Mouse (Mus musculus) midbrain, embryonic 11.5 days (tissue): ENCODE measurements around the gene Rbm28. TPM values are rescaled to one million over a fixed set of nuclear protein-coding genes. Genes with fewer than 3 reads are reported as not detected.

Experiments used
- ATAC-seq: fragments of 200-750 bp; cut with Nextera tagmentation; 2 replicates; pipeline ENCODE4 v1.8.0; 2017; ENCODE audit warnings: moderate TSS enrichment, moderate library complexity; ENCODE audit not compliant: low FRiP score
- DNase-seq: peaks from one replicate; pipeline ENCODE4 v3.0.0; 2015; ENCODE audit warnings: low spot score; ENCODE audit errors: missing footprints
- H3K27ac ChIP-seq: fragments of 300-500 bp; sonication (generic); 2 replicates; pipeline ENCODE4 v1.5.1; 2014; ENCODE audit warnings: low read depth, low read length
- H3K27me3 ChIP-seq: fragments of 300-500 bp; sonication (generic); 2 replicates; pipeline ENCODE4 v1.6.1; 2014; ENCODE audit warnings: mild to moderate bottlenecking, low read length, moderate library complexity, mixed read lengths; ENCODE audit not compliant: control insufficient read depth, insufficient read depth
- H3K36me3 ChIP-seq: fragments of 300-500 bp; sonication (generic); 2 replicates; pipeline ENCODE4 v1.6.1; 2014; ENCODE audit warnings: mild to moderate bottlenecking, low read length, moderate library complexity, mixed read lengths; ENCODE audit not compliant: control insufficient read depth, insufficient read depth
- H3K4me1 ChIP-seq: fragments of 300-500 bp; sonication (generic); 2 replicates; pipeline ENCODE4 v1.6.1; 2014; ENCODE audit warnings: low read length; ENCODE audit not compliant: control insufficient read depth, insufficient read depth
- H3K4me2 ChIP-seq: fragments of 300-500 bp; sonication (generic); 2 replicates; pipeline ENCODE4 v1.6.1; 2014; ENCODE audit warnings: mild to moderate bottlenecking, moderate library complexity
- H3K4me3 ChIP-seq: fragments of 300-500 bp; sonication (generic); 2 replicates; pipeline ENCODE4 v1.5.1; 2014; ENCODE audit warnings: low read depth, low read length
- H3K9ac ChIP-seq: fragments of 300-500 bp; sonication (generic); 2 replicates; pipeline ENCODE4 v1.6.1; 2014; ENCODE audit warnings: low read length
- H3K9me3 ChIP-seq: fragments of 300-500 bp; sonication (generic); 2 replicates; pipeline ENCODE4 v1.6.1; 2016; ENCODE audit warnings: low read length; ENCODE audit not compliant: control insufficient read depth
- WGBS: fragments of 180-500 bp; shearing (Covaris S2); extraction: QIAGEN DNeasy Blood & Tissue Kit; methylation state at CpG from one replicate; pipeline ENCODE4 v1.1.7; 2014; 5-methylcytosine and 5-hydroxymethylcytosine counted together
- polyA plus RNA-seq: library from polyadenylated mRNA; unstranded; fragments of >200 nt; fragmentation: Nextera tagmentation; extraction: Ambion mirVana; gene quantifications from 2 replicates; pipeline ENCODE4 v1.2.1, GENCODE M21; 2014

Gene Rbm28
- polyA plus RNA-seq, 1 experiment from 2014 or later, result 60.5 TPM

DNA sequence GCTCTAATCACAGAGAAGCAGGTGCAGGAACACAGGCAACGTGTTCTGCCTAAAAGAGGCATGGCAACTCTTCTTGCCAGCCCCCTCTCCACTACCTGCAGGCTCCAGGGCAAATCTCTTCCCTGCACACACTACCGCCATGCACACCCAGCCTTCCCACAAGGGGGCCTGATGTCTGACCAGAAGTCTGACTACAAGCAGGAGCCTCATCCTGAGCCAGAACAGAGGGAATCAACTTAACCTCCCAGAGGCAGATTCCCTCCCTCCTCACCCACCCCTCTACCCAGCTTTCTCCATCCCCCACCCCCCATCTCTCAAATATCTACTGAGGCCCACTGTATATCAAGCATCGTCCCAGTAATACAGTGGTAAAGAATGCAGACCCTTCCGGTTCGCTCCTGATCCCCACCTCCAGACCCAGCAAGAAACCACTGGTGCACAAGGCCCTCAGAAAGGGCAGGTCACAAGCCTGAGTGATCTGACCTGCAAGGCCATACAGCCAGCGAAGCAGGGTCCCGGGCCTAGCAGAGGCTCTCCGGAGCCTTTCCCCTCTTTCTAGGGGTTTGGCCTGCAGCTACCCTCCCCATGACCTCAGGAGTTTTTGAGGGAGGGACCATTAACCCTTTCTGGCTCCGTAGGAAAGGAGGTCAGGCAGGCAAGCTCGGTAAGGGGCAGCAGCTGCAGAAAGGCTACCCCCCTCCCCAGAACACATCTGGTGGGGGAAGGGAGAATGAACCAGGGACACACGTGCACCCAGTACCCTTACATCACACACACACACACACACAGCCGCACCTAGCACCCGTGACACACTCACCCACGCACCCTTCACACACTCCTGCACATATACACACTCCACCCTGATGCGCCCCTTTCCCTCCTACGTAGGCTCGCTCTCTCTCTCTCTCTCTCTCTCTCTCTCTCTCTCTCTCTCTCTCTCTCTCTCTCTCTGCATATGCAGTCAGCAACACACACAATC lies 13.4 kb upstream of the Rbm28 start:
- WGBS, result 11% methylated on average over 17 of the region's 17 CpGs
- no peaks in the 10 kb centered on the region for H3K36me3 ChIP-seq
- no peaks in the 10 kb centered on the region for H3K9me3 ChIP-seq
- H3K4me2 ChIP-seq, result peak overlapping the region; percentile 87
- H3K4me1 ChIP-seq, result peaks cover 7% of the 10 kb centered on the region
- H3K9ac ChIP-seq, result peak overlapping the region; percentile 77
- ATAC-seq, result peak; percentile 73
- no peak for DNase-seq
- peak overlapping the region; percentile 60 for H3K4me3 ChIP-seq
- peaks cover 21% of the 10 kb centered on the region for H3K27me3 ChIP-seq
- H3K27ac ChIP-seq, result no peak overlapping the region

DNA sequence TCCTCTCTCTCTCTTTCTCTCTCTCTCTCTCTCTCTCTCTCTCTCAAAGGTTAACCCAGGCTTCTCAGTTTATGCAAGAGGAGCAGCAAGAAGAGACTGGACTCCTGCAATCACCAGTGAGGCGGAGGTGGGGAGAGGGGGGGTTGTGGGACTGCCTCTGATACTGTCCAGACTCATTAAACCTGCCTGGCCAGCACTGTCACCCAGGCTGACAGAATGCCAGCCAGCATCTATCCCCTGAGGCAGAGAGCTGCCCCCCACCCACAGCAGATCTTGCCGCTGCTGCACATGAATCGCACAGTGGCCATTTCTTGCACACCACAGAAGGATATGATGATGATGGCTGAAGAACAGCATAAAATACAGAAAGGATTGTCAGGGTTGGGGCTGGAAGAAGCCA lies 10.3 kb upstream of the Rbm28 start:
- Histone ChIP-seq H3K4me1 (peaks cover 20% of the 10 kb centered on the region), H3K27me3 (peaks cover 36% of the 10 kb centered on the region), H3K9ac (no peak overlapping the region)

DNA sequence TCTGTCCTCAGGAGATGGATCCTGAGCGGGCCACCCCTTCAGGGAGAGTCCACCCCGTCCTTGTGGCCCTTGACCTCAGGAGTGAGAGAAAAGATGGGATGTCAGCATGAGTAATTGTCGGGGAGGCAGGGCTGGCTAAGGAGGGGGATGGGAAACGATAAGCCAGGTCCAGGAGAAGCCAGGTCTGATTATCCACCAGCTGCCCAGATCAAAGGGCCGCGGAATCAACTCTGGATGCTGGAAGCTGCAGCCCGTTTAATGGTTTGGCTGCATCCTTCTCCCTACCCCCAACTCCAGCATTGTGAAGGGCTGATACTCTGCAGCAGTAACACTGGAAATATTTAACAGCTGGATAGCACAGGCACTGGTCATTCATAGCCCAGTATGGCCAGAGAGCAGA lies 9.6 kb upstream of the Rbm28 start:
- no peaks in the 10 kb centered on the region for H3K36me3 ChIP-seq
- ATAC-seq, result no peak
- H3K9ac ChIP-seq, result no peak overlapping the region
- peaks cover 42% of the 10 kb centered on the region for H3K27me3 ChIP-seq
- no peak for DNase-seq
- H3K4me3 ChIP-seq, result no peak overlapping the region
- H3K27ac ChIP-seq, result no peak overlapping the region
- H3K9me3 ChIP-seq, result no peaks in the 10 kb centered on the region
- H3K4me2 ChIP-seq, result no peak overlapping the region
- 19% methylated on average over 7 of the region's 7 CpGs for WGBS
- peaks cover 24% of the 10 kb centered on the region for H3K4me1 ChIP-seq

More for the DNA sequence above, 10.3 kb upstream of the Rbm28 start:
- Histone ChIP-seq H3K27ac (no peak overlapping the region), H3K9me3 (no peaks in the 10 kb centered on the region), H3K4me3 (no peak overlapping the region), H3K4me2 (no peak overlapping the region), H3K36me3 (no peaks in the 10 kb centered on the region)
- WGBS, result 92% methylated on average over 3 of the region's 3 CpGs
- no peak for ATAC-seq
- DNase-seq, result no peak

DNA sequence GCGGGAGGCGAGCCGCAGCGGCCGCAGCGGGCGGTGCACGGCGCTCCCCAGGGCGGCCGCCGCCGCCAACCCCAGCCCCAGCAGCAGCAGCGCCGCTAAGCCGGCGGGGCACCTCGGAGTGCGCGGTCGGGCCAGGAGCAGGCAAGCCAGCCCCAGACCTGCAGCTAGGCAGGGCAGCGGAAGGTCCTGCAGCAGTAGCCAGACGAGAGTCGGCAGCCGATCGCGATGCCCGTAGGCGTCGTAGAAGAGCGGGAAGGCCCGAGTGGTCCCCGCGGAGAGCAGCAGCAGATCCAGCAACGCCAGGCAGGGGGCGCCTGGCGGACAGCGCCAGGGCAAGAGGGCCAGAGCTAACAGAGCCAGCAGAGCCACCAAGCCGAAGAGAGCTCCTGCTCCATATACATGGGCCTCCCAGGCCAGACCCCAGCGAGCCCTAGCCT lies 6.2 kb upstream of the Rbm28 start:
- H3K4me2 ChIP-seq, result peak overlapping the region; percentile 97
- peaks cover 20% of the 10 kb centered on the region for H3K4me1 ChIP-seq
- peak overlapping the region; percentile 48 for H3K4me3 ChIP-seq
- peaks cover 56% of the 10 kb centered on the region for H3K27me3 ChIP-seq
- peak overlapping the region; percentile 72 for H3K9ac ChIP-seq
- no peaks in the 10 kb centered on the region for H3K36me3 ChIP-seq
- ATAC-seq (peak; percentile 89), DNase-seq (peak; percentile 99)
- under 1% methylated on average over 40 of the region's 40 CpGs for WGBS
- H3K27ac ChIP-seq, result no peak overlapping the region
- no peaks in the 10 kb centered on the region for H3K9me3 ChIP-seq

DNA sequence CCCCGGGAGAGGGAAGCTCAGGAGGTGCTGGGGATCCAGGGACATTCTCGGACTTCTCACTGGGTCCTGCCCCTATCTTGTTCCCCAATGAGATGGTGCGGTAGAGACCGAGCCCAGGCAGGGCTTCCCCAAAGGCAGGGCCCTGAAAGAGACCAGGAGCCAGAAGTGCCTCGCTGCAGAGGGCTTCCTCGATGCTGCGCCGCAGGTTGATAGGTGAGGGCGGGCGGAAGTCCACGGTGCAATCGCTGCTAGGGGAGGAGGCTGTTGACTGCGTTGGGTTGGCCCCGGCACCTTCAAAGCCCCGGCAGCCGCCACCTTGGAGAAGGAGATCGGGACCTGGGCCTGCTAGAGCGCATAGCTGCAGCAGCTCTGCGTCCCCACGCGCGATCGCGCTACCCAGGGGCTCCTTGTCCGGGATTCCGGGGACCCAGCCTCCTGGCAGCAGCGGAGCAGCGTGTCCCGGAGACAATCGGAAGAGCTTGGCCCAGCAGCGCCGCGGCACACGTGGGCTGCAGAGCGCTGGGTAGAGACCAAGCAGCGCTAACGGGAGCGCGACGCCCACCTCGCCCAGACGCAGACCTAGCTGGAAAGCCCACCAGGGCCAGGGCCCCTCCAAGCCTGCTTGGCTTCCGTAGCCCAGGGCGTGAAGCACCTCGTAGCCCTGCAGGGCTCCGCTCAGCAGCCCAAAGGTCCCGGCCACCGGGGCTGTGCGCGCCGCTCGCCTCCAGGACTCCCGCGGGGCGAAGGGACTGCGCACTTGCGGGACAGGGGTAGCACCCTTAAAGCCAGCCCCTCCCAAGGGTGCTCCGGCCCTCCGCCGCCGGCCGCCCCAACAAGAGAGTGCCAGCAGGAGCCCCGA lies 5.5 kb upstream of the Rbm28 start:
- peak overlapping the region; percentile 48 for H3K4me3 ChIP-seq
- peaks cover 56% of the 10 kb centered on the region for H3K27me3 ChIP-seq
- no peaks in the 10 kb centered on the region for H3K36me3 ChIP-seq
- H3K4me1 ChIP-seq, result peaks cover 20% of the 10 kb centered on the region
- H3K4me2 ChIP-seq, result peak overlapping the region; percentile 97
- WGBS, result under 1% methylated on average over 60 of the region's 63 CpGs
- H3K27ac ChIP-seq, result no peak overlapping the region
- peak overlapping the region; percentile 72 for H3K9ac ChIP-seq
- ATAC-seq (peak; percentile 58), DNase-seq (peak; percentile 95)
- H3K9me3 ChIP-seq, result no peaks in the 10 kb centered on the region

- DNase-seq (peak; percentile 86), ATAC-seq (no peak)
- H3K9me3 ChIP-seq, result no peaks in the 10 kb centered on the region
- peaks cover 56% of the 10 kb centered on the region for H3K27me3 ChIP-seq
- peak overlapping the region; percentile 97 for H3K4me2 ChIP-seq
- H3K27ac ChIP-seq, result no peak overlapping the region
- peak overlapping the region; percentile 48 for H3K4me3 ChIP-seq
- no peaks in the 10 kb centered on the region for H3K36me3 ChIP-seq
- peak overlapping the region; percentile 72 for H3K9ac ChIP-seq
- WGBS, result 4% methylated on average over 12 of the region's 12 CpGs
- peaks cover 20% of the 10 kb centered on the region for H3K4me1 ChIP-seq
Observed at GRCm38 (mm10) chr6:29169675-29170062, 4.9 kb upstream of the Rbm28 start.

- ATAC-seq (no peak), DNase-seq (no peak)
- Histone ChIP-seq H3K27ac (no peak overlapping the region), H3K4me1 (peaks cover 18% of the 10 kb centered on the region), H3K9me3 (no peaks in the 10 kb centered on the region), H3K4me3 (no peak overlapping the region), H3K4me2 (no peak overlapping the region), H3K36me3 (no peaks in the 10 kb centered on the region), H3K9ac (no peak overlapping the region), H3K27me3 (peaks cover 54% of the 10 kb centered on the region)
- 65% methylated on average over 2 of the region's 2 CpGs for WGBS
Observed at GRCm38 (mm10) chr6:29168871-29169270, 4.1 kb upstream of the Rbm28 start.

- H3K9ac ChIP-seq, result no peak overlapping the region
- no peak overlapping the region for H3K4me2 ChIP-seq
- H3K27ac ChIP-seq, result no peak overlapping the region
- H3K27me3 ChIP-seq, result peaks cover 35% of the 10 kb centered on the region
- no peaks in the 10 kb centered on the region for H3K36me3 ChIP-seq
- WGBS, result 28% methylated on average over 1 of the region's 1 CpGs
- H3K9me3 ChIP-seq, result no peaks in the 10 kb centered on the region
- H3K4me1 ChIP-seq, result peaks cover 20% of the 10 kb centered on the region
- H3K4me3 ChIP-seq, result no peak overlapping the region
- DNase-seq (no peak), ATAC-seq (no peak; the same call in 1 of the 2 replicates)
Observed at GRCm38 (mm10) chr6:29166196-29166595, 1.4 kb upstream of the Rbm28 start.
